Mouse (Mus musculus) bone marrow, adult 2 months (tissue): ENCODE measurements around the gene Vim.

Experiments used
- CTCF ChIP-seq: fragments of 200-500 bp; IDR thresholded peaks from 2 replicates; pipeline ENCODE4 v1.5.1; 2011; ENCODE audit warnings: low read length, control low read depth; ENCODE audit not compliant: control insufficient read depth, insufficient read depth
- POLR2A ChIP-seq: fragments of 200-500 bp; IDR thresholded peaks from 2 replicates; pipeline ENCODE4 v1.6.1; 2011; ENCODE audit warnings: low read depth, mild to moderate bottlenecking, control low read depth, low read length, borderline replicate concordance; ENCODE audit not compliant: control insufficient read depth

DNA sequence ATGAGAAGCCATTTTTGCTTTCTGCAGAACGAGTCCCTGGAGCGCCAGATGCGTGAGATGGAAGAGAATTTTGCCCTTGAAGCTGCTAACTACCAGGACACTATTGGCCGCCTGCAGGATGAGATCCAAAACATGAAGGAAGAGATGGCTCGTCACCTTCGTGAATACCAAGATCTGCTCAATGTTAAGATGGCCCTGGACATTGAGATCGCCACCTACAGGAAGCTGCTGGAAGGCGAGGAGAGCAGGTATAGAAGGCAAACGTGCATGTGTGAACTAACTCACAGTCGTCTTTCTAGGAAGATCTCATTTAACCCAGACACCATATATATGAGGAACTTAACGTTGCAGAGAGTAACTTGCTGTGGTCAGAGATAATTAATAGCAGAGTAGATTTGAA is 6.3 kb downstream of the Vim start:
- TF ChIP-seq CTCF (peak; percentile 56), POLR2A (no peak)
